Mouse (Mus musculus) layer of hippocampus, postnatal 25 days (tissue): Measurements from ENCODE around the gene Tnrc6a. TPM values are rescaled to one million over a fixed set of nuclear protein-coding genes. Genes with fewer than 3 reads are reported as not detected.

ENCODE experiments used
- DNase-seq, 2 experiments: peaks; one replicate each; pipeline ENCODE4 v3.0.0; 2022; ENCODE audit warnings: mixed read lengths in 2 of 2, low spot score in 1 of 2; ENCODE audit errors: extremely low spot score in 1 of 2
- total RNA-seq, 2 experiments: library from RNA; stranded (reverse); gene quantifications; 2 replicates each; pipeline ENCODE4 v1.2.3; 2021

Tnrc6a gene
- total RNA-seq, 2 experiments from 2014 or later = 37.6 to 48.7 TPM

DNA sequence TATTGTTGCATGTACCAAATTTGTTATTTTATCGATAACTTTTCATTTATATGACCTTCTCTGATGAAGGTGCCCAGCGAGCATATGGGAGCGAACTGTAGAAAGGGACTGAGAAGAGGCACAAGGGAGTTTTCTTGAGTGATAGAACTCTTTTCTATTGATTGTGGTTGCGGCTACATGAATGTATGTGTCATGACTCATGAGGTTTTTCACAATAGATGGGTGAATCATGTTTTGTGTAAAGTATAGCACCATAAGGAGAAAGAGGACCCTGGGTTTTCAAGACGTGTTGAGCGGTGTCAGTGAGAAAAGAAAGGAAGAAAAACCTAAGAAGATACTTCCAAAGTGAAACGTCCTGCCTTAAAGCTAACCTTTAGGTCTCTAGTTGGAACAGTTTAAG, 3.2 kb upstream of the Tnrc6a start:
- no peak for DNase-seq

DNA sequence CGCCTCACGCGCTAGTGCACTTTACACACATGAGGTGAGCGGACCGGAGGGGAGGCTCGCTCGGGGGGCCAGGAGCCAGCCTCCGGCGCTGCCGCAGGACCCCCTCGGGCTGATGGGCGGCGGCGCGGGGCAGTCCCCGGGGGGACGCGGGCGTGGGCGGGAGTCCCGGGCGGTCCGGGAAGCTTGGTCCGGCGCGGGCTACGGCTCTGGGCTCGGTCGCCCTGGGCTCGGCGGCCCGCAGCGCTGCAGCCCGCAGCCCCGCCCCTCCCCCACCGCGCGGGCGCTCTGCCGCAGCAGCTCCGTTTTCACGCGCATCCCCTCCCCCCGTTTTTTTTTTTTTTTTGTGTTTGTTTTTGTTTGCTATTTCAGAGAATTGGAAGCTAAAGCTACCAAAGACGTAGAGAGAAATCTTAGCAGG, 623 bp downstream of the Tnrc6a start:
- DNase-seq = peak in 1 of 2 experiments; percentile 27

DNA sequence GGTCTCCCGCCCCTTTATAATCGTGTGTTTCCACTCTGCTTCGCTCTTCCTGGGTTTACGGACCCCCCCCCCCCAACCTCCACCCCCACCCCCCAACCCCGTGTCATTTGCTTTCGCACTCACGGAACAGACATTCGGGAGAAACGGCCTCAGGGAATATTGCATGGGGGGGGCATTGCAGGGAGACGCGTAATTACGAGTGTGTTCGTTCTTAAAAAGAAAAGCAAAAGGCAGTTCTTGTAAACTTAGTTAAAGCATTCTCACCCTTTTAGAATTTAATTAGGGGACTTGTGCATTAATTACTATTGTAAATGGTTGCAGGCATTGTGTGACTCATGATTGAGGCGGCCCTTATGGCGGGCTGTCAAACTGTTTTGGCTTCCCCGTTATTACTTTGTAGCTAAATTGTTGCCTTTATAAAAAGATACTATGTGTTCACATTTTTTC, 1.1 kb downstream of the Tnrc6a start:
- no peak for DNase-seq

DNA sequence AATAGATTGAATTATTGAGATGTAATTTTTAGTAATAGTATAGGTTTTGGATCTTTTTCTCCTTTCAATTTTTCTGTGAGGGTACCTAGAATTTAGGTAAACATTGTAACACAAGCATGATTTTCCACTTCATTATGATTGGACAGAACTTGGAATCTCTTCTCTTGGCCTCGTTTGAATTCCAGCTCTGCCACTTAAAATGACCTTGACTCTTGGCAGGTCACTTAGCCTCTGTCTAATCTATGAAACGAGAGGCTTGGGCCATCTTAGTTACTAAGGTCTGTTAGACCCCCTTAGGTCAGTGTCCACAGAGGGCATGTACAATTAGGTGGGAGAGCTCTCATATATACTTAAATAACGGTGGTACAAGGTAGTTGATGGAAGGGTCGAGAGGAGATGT, 2.4 kb downstream of the Tnrc6a start:
- no peak for DNase-seq

DNA sequence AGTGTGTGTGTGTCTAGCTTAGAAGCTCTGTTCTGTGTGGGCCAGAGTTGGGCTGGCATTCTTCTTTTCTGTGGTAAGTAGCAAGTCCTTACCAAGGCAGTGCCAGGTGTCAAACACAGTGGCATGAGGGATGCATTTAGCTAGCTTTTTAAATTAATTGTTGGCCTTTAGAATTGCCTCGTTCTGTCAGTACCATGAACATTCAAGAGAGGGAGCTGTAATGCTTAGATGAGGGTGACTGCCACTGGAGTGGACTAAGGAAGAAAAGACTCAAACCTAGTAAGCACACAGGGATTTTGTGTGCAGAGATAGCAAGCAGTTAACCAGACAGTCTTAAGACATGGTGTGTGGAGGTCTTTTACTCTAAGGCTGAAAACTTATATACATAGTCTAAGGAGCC, 3.6 kb downstream of the Tnrc6a start:
- DNase-seq = no peak

DNA sequence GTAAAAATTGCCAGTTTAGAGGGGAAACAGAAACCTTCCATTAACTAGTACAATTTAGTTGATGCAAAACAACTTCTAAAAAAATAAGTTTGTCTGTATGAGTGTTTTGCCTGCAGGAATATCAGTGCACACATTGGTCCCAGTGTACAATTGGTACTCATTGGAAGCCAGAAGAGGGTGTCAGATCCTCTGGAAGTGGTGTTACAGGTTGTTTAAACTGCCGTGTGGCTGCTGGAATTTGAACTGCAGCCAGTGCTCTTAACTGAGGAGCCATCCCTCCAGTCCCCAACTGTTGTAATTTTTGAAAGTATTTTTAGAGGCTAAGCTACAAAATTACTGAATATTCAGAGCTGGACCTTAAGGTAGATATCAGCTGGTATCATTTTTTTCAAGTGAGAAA, 4.3 kb downstream of the Tnrc6a start:
- DNase-seq = no peak

DNA sequence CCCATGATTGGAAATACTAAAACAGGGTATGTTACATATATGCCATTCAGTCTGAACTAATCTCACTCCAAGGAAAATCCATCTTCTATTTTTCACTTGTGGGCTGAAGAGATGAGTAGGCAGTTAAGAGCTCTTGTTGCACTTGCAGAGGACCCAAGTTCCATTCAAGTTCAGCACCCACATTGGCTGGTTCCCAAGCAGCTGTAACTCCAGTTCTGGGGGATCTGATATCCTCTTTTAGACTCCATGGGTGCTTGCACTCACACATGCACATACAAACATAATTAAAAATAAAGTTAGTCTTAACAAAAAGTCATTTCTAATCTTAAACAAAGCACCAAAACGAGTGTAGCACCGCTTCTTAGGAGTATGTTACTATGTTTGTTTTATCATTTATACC, 5.4 kb downstream of the Tnrc6a start:
- DNase-seq = no peak

DNA sequence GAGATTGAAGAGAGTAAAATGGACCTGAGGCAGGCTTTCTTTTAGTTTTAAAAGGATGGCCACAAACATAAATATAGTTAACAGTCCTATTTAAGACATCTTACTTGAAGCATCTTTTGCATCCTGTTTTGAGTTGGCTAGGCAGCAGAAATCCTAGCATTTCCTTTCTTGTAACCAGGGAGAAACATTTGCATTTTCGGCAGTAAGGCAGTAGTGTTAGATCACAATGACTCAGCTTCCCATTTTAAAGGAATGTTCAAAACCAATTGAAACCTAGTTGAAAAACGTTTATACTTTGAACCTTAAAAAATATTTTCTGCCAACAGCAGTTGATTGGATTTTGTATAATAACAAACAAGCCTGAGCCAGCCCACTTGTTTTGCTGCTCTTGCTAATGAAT, 6.5 kb downstream of the Tnrc6a start:
- DNase-seq = no peak

DNA sequence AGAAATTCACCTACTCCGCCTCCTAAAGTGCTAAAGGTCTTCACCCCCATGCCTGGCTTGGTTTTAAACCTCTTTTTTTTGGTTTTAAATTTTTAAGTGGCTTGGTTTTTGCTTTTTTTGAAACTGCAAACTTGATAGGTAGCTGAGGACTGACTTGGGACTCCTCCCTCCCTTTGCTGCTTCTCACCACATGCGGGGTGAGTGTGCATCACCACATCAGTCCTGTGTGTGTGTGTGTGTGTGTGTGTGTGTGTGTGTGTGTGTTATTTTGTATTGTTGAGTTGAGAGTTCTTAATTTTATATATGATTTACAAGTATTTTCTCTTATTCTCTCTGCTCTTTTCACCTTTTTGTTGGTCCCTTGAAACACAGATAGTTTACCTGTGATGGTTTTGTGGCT, 8.7 kb downstream of the Tnrc6a start:
- no peak for DNase-seq

DNA sequence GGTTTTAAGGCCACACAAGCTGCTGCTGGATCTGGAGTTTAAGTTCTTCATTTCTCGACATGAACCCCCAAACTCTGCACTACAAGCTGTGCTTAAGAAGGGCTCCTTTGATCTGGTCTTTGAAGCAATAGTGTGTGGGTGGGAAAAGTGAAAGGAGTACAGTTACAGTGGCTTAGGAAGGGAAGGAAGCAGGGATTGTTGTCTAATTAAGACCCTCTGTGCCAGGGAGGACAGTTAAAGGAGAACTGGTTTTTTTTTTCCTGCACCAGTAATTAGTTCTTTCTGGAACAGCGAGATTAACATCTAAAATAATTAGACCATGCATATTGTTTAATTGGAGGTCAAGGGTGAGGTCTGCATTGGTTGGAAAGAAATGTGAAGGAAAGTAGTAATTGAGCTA, 11.2 kb downstream of the Tnrc6a start:
- DNase-seq = no peak

DNA sequence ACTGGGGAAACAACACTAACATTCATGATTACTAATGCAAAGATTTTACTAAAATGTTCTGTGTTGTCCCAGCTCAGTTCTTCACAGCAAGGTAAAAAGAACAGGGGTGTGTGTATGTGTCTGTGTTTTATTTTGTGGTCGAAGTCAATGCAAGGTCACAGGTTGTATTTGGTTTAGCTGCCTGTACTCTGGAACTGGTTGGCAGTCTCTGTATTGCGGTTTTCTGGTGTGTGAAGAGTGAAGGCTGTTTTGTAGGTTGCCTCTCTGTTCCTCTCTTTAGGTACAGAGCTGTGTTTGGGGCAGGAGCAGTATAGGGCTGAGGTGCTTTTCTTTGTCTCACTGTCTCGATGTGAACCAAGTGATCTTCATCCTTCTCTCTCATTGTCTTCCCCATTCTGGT, 12.0 kb downstream of the Tnrc6a start:
- DNase-seq = no peak

DNA sequence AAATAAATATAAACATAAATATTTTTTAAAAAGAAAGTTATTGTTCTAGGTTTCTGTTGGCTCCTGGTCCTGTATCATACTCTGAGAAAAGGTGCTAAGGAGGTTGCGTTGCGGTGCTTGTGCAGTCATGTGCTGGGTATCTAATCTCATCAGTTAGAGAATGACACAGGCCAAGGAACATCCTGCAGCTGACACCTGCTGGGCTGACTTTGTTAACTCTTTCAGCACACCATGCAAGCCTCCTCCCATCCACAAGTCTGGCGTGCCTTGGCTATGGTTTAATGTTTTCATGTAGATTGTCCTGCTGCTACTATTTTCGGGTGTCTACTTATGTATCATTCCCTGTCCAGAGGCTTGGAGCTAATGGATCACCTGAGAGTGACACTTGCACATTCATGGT, 14.3 kb downstream of the Tnrc6a start:
- DNase-seq = no peak

DNA sequence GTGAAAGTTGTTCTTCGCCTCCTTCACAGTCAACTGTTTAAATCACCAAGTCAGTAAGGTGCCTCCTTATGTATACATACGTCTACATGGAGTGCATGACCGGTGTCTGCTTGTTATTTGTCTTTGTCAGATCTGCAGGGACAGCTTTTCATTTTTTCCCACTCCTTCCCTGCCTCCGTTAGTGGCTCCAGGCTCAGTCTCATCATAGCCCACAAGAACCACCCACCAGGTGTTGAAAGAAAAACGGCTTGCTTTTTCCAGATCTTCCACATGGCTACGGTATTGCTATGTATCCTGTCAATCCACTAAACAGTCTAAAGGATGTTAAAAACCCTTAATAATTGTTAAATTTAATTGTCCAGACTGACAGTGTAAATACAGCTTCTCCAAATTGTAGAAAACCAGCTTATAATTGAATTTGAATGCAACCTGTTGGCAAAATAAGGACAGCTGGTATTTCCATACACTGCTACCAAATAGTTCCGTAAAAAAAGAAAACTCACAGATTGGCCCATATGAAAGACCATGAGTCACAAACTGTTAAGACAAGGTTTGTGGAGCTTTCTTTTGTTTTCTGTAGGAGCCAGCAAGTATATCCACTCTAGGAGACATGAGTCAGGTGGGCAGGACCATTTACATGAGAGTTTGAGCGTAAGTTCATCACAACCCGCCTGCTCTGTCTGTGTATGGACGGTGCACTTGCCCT, 22.6 kb downstream of the Tnrc6a start:
- DNase-seq = no peak

DNA sequence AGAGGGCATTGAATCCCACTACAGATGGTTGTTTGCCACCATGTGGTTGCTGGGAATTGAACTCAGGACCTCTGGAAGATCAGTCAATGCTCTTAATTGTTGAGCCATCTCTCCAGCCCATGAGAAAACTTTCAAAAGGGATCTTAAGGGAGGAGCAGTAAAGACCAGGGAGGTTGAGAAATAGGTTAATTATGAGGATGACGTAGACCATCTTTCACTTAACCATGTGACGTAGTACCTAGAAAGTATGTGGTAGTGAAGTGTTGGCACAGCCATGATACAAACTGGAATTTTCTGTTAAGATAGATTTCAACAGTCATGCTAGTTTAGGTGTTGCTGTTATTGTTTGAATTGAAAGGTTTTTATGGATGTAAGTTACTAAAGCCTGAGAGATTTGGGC, 24.1 kb downstream of the Tnrc6a start:
- DNase-seq = no peak

DNA sequence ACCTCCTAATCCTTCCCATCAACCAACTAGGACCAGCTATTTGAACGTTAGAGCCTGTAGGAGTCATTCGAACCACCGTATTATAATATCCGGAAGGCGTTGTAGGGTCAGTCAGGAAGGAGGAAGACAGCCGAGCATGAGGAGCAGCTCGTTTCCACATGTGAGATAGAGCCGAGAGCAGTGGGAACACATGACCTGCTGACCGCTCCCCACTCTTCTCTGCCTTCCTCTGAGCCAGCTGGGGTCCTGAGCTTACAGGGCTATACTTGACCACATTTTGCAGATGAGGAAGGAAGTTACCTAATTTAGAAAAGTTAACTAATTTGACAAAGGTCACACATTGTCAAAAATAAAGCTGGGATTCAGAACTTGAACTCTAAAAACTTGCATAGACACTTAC, 25.2 kb downstream of the Tnrc6a start:
- DNase-seq = no peak

DNA sequence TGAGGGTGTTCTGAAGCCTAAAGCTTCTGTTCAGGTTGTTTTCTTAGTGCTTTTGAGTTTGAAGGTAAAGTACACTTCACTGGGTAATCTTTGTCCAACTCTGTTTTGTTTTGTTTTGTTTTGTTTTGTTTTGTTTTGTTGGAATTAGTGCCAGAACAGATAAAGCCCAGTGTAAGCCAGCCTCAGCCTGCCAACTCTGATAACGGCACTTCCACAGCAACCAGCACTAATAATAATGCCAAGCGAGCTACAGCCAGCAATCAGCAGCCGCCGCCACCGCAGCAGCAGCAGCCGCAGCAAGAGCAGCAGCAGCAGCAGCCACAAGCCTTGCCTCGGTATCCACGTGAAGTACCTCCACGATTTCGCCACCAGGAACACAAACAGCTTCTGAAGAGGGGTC, 38.7 kb downstream of the Tnrc6a start:
- DNase-seq = no peak

DNA sequence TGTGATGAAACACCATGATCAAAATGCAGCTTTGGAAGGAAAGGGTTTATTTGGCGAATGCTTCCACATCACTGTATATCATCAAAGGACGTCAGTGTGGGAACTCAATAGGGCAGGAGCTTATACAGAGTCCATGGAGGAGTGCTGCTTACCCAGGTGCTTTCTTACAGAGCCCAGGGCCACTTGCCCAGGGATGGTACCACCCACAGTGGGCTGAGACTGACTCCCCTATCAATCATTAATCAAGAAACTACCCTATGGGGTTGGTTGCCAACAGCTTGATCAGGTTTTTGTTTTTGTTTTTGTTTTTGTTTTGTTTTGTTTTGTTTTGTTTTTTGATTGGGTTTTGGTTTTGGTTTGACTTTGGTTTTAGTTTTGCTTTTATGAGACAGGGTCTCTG, 43.8 kb downstream of the Tnrc6a start:
- no peak for DNase-seq

DNA sequence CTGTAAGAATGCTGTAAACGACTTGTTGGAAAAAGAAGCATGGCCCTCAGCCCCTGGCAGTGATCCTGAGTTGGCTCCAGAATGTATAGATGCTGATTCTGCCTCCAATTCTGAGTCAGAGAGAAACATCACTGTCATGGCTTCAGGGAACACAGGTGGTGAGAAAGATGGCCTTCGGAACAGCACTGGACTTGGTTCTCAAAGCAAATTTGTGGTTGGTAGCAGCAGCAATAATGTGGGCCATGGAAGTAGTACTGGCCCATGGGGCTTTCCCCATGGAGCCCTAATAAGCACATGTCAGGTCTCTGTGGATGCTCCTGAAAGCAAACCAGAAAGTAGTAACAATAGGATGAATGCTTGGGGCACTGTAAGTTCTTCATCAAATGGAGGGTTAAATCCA, 45.9 kb downstream of the Tnrc6a start:
- no peak for DNase-seq

DNA sequence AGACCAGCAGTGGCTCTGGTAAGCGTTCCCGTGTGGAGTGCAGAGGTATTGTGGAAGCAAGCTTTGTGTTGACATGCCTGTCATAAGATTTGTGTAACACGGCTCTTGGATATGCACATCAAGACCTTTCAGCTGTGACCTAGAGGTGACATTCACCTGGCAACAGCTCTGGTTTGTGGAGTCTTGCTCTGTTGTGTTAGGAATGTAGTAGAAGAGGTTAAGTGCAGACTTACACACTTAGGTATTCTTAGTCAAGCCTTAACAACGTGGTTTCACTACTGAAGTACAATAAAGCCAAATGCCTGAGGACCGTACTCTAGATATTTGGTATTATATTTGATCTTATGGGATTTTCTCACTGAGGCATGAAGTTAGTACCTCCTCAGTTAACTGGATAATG, 48.4 kb downstream of the Tnrc6a start:
- no peak for DNase-seq

DNA sequence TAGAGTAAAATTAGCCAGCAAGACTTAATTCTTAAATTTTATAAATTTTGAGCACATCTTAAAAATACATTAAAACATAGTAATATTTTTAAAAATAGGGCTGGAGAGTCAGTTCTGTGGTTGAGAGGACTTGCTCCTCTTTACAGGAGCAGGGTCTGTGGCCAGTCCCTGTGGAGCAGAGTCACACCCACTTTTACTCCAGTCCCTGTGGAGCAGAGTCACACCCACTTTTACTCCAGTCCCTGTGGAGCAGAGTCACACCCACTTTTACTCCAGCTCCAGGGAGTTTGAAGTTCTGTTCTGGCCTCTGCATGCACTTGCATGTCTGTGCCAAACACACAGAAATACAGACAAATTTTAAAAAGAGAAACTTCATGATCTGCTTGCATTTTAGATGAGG, 53.5 kb downstream of the Tnrc6a start:
- DNase-seq = no peak

DNA sequence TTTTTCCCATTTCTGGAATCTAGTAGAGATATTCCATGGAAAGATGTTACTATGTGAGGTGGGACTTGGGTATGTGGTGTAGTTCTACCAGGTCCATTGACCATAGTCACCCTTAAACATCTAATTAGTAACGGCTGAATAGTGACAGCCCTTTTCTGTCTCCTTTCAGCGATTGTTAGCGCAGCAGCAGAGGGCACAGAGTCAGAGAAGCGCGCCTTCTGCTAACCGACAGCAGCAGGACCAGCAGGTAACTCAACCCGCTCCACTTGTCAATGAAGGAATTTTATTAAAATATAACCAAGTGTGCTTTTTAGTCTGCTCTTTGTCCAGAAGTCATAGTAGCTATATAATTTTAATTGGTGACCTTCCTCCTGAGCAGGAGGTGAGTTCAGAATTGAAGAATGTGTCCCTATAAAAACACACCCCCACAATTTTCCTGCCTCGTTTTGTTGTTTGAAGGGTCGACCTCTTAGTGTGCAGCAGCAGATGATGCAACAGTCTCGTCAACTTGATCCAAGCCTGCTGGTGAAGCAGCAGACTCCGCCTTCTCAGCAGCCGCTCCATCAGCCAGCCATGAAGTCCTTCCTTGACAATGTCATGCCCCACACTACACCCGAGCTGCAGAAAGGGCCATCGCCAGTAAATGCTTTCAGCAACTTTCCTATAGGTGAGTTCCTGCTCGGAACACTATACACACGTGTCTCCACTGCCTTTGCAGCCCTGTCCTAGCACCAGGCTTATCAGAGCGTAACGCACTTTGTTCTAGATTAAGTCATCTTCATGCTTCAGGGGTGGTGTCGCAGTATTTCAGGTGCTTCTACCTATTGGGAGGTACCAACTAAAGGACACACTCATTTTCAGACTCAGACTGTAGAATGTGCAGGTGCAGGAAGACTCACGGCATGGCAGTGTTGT, 58.4 kb downstream of the Tnrc6a start:
- no peak for DNase-seq

DNA sequence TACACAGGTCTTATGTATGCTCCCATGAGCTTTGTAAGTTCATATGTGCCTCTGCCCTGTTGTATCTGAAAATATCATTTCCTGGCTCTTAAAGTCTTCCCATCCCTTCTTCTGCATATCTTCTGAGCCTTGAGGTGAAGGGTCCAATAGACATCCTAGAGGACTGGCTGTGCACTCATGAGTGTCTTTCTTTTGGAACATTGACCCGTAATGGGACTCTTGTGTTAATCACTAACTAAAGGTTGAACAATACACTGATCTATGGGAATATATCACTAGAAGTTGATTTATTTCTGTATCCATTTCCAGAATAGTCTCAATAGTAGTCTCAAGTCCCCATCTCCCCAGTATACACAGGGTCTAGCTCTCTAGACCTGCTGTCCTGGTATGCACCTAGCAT, 61.2 kb downstream of the Tnrc6a start:
- no peak for DNase-seq
